Mouse (Mus musculus) liver, postnatal 0 days (tissue): ENCODE measurements around the gene Itgb8.

ENCODE experiments used
- CTCF ChIP-seq: sonication (generic); IDR thresholded peaks from 2 replicates; pipeline ENCODE4 v1.5.1; 2016; ENCODE audit warnings: antibody characterized with exemption, low read depth
- EP300 ChIP-seq: IDR thresholded peaks from 2 replicates; pipeline ENCODE4 v1.6.1; 2016; ENCODE audit warnings: antibody characterized with exemption, low read depth, mild to moderate bottlenecking

DNA sequence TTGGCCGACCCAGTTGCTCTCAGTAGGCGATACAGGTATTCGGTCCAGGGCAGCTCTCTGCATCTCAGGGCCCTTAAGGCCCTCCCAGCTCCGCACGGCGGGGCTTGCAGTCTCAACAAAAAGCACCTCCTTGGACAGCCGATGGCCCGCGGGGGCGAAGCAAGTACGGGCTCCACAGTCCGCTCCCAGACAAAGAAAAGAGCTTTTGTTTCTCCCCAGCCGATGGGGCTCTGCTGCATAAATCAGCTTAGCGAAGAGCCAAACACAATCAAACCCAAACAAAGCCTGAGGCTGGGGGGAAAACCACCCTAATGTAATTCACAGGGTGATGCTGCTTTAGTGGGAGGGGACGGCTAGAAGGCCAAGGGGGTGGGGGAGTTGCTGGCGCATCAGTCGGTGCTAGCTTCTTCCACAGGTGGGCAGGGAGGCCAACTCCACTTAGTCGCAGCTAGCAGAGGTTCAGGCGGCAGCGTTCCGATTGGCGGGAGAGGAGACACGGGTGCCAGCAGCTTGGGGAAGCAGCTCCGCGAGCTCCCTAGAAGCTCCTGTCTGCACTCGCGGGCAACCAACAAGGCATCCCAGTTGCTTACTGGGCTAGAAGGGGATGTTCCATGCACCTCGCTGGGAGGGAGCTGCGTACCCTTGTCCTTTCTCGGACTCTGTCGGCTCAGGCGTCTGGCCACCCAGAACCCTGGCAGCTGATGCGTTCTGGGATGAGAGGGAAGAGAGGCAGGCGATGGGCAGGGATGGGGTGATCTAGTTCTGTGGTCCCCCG lies 494 bp downstream of the Itgb8 start:
- no peak for TF ChIP-seq CTCF
- no peak for TF ChIP-seq EP300
